Mouse (Mus musculus): ENCODE measurements at regions not wholly inside any gene's neighbourhood (a gene's known extent, or its start where the extent isn't known, plus 50 kb on each side); places are given as distances from the start of the nearest gene placed in this dataset.

- Histone ChIP-seq H3K27me3 (replicated peaks; ENCODE audit: control insufficient read depth, insufficient read depth, low read length) (no peaks in the 10 kb centered on the region), H3K4me3 (ENCODE audit: insufficient read depth, low read depth, low read length) (no peak overlapping the region), H3K27ac (ENCODE audit: insufficient read depth, low read depth, low read length) (no peak overlapping the region), H3K36me3 (ENCODE audit: control insufficient read depth, insufficient read depth, low read length) (no peaks in the 10 kb centered on the region), H3K4me1 (ENCODE audit: control insufficient read depth, insufficient read depth, low read length) (no peaks in the 10 kb centered on the region)
- TF ChIP-seq POLR2A (IDR thresholded peaks at IDR 0.05; ENCODE audit: low read depth, low read length): no peak
- no peak for TF ChIP-seq CTCF (conservative IDR thresholded peaks at IDR 0.05; ENCODE audit: insufficient read depth, insufficient read length, low read depth, low read length)
- WGBS: 100% methylated on average over 2 of the region's 2 CpGs
- DNase-seq: no peak
Observed at GRCm38 (mm10) chr16:19834128-19834527, 74.1 kb downstream of the B3gnt5 start.

GRCm38 (mm10) chr16:19834750-19835149, 74.7 kb downstream of the B3gnt5 start:
- no peak overlapping the region for H3K4me3 ChIP-seq (ENCODE audit: insufficient read depth, low read depth, low read length)
- 72% methylated on average over 2 of the region's 2 CpGs for WGBS
- no peaks in the 10 kb centered on the region for H3K27me3 ChIP-seq (replicated peaks; ENCODE audit: control insufficient read depth, insufficient read depth, low read length)
- no peak for DNase-seq
- no peaks in the 10 kb centered on the region for H3K4me1 ChIP-seq (ENCODE audit: control insufficient read depth, insufficient read depth, low read length)
- TF ChIP-seq POLR2A (IDR thresholded peaks at IDR 0.05; ENCODE audit: low read depth, low read length): no peak
- no peak for TF ChIP-seq CTCF (conservative IDR thresholded peaks at IDR 0.05; ENCODE audit: insufficient read depth, insufficient read length, low read depth, low read length)
- H3K36me3 ChIP-seq (ENCODE audit: control insufficient read depth, insufficient read depth, low read length): no peaks in the 10 kb centered on the region
- no peak overlapping the region for H3K27ac ChIP-seq (ENCODE audit: insufficient read depth, low read depth, low read length)

- no peak for DNase-seq
- H3K4me3 ChIP-seq (ENCODE audit: insufficient read depth, low read depth, low read length): no peak overlapping the region
- no peaks in the 10 kb centered on the region for H3K4me1 ChIP-seq (ENCODE audit: control insufficient read depth, insufficient read depth, low read length)
- no peak overlapping the region for H3K27ac ChIP-seq (ENCODE audit: insufficient read depth, low read depth, low read length)
- no peaks in the 10 kb centered on the region for H3K27me3 ChIP-seq (replicated peaks; ENCODE audit: control insufficient read depth, insufficient read depth, low read length)
- TF ChIP-seq POLR2A (IDR thresholded peaks at IDR 0.05; ENCODE audit: low read depth, low read length) (no peak), CTCF (conservative IDR thresholded peaks at IDR 0.05; ENCODE audit: insufficient read depth, insufficient read length, low read depth, low read length) (no peak)
- H3K36me3 ChIP-seq (ENCODE audit: control insufficient read depth, insufficient read depth, low read length): no peaks in the 10 kb centered on the region
- WGBS: 47% methylated on average over 1 of the region's 1 CpGs
Observed at GRCm38 (mm10) chr16:19839831-19840230, 79.8 kb downstream of the B3gnt5 start.

- Histone ChIP-seq H3K4me3 (ENCODE audit: insufficient read depth, low read depth, low read length) (no peak overlapping the region), H3K27ac (ENCODE audit: insufficient read depth, low read depth, low read length) (no peak overlapping the region), H3K36me3 (ENCODE audit: control insufficient read depth, insufficient read depth, low read length) (no peaks in the 10 kb centered on the region), H3K27me3 (replicated peaks; ENCODE audit: control insufficient read depth, insufficient read depth, low read length) (no peaks in the 10 kb centered on the region), H3K4me1 (ENCODE audit: control insufficient read depth, insufficient read depth, low read length) (no peaks in the 10 kb centered on the region)
- no peak for DNase-seq
- 38% methylated on average over 3 of the region's 3 CpGs for WGBS
- TF ChIP-seq POLR2A (IDR thresholded peaks at IDR 0.05; ENCODE audit: low read depth, low read length): no peak
Observed at GRCm38 (mm10) chr16:19842346-19843025, 82.5 kb downstream of the B3gnt5 start.

GRCm38 (mm10) chr16:19843738-19844137, 83.7 kb downstream of the B3gnt5 start:
- no peak for DNase-seq
- no peak overlapping the region for H3K27ac ChIP-seq (ENCODE audit: insufficient read depth, low read depth, low read length)
- no peak overlapping the region for H3K4me3 ChIP-seq (ENCODE audit: insufficient read depth, low read depth, low read length)
- no peaks in the 10 kb centered on the region for H3K27me3 ChIP-seq (replicated peaks; ENCODE audit: control insufficient read depth, insufficient read depth, low read length)
- TF ChIP-seq CTCF (conservative IDR thresholded peaks at IDR 0.05; ENCODE audit: insufficient read depth, insufficient read length, low read depth, low read length): no peak
- TF ChIP-seq POLR2A (IDR thresholded peaks at IDR 0.05; ENCODE audit: low read depth, low read length): no peak
- no peaks in the 10 kb centered on the region for H3K4me1 ChIP-seq (ENCODE audit: control insufficient read depth, insufficient read depth, low read length)
- H3K36me3 ChIP-seq (ENCODE audit: control insufficient read depth, insufficient read depth, low read length): no peaks in the 10 kb centered on the region

- H3K27ac ChIP-seq (ENCODE audit: insufficient read depth, low read depth, low read length): no peak overlapping the region
- no peaks in the 10 kb centered on the region for H3K36me3 ChIP-seq (ENCODE audit: control insufficient read depth, insufficient read depth, low read length)
- TF ChIP-seq POLR2A (IDR thresholded peaks at IDR 0.05; ENCODE audit: low read depth, low read length) (no peak), CTCF (conservative IDR thresholded peaks at IDR 0.05; ENCODE audit: insufficient read depth, insufficient read length, low read depth, low read length) (no peak)
- no peaks in the 10 kb centered on the region for H3K4me1 ChIP-seq (ENCODE audit: control insufficient read depth, insufficient read depth, low read length)
- DNase-seq: peak; percentile 9
- 11% methylated on average over 1 of the region's 1 CpGs for WGBS
- no peak overlapping the region for H3K4me3 ChIP-seq (ENCODE audit: insufficient read depth, low read depth, low read length)
- no peaks in the 10 kb centered on the region for H3K27me3 ChIP-seq (replicated peaks; ENCODE audit: control insufficient read depth, insufficient read depth, low read length)
Observed at GRCm38 (mm10) chr16:19848395-19848794, 88.4 kb downstream of the B3gnt5 start.

- no peak overlapping the region for H3K27ac ChIP-seq (ENCODE audit: insufficient read depth, low read depth, low read length)
- 86% methylated on average over 5 of the region's 5 CpGs for WGBS
- no peaks in the 10 kb centered on the region for H3K4me1 ChIP-seq (ENCODE audit: control insufficient read depth, insufficient read depth, low read length)
- TF ChIP-seq CTCF (conservative IDR thresholded peaks at IDR 0.05; ENCODE audit: insufficient read depth, insufficient read length, low read depth, low read length) (no peak), POLR2A (IDR thresholded peaks at IDR 0.05; ENCODE audit: low read depth, low read length) (no peak)
- no peaks in the 10 kb centered on the region; the same call in 1 of the 2 replicates for H3K27me3 ChIP-seq (replicated peaks; ENCODE audit: control insufficient read depth, insufficient read depth, low read length)
- no peak overlapping the region for H3K4me3 ChIP-seq (ENCODE audit: insufficient read depth, low read depth, low read length)
- H3K36me3 ChIP-seq (ENCODE audit: control insufficient read depth, insufficient read depth, low read length): no peaks in the 10 kb centered on the region
- DNase-seq: no peak
Observed at GRCm38 (mm10) chr16:19865306-19865705, 105.3 kb downstream of the B3gnt5 start.

All from kidney, adult 2 months (tissue).